Mouse (Mus musculus) E14TG2a.4 (cell line): ENCODE results near the gene Slc25a19.

Experiments
- H3K27me3 ChIP-seq: 2 replicates; pipeline ENCODE4 v1.6.1; 2014; ENCODE audit warnings: low read length, control low read depth; ENCODE audit not compliant: insufficient read depth
- H3K36me3 ChIP-seq: 2 replicates; pipeline ENCODE4 v1.6.1; 2014; ENCODE audit warnings: low read length, control low read depth; ENCODE audit not compliant: insufficient read depth
- H3K4me1 ChIP-seq: replicated peaks from 2 replicates; pipeline ENCODE4 v1.6.1; 2014; ENCODE audit warnings: low read depth, low read length, control low read depth
- H3K4me3 ChIP-seq: replicated peaks from 2 replicates; pipeline ENCODE4 v1.5.1; 2014; ENCODE audit warnings: mild to moderate bottlenecking, low read length
- H3K9me3 ChIP-seq: 2 replicates; pipeline ENCODE4 v1.6.1; 2014; ENCODE audit warnings: low read length, control low read depth
- CTCF ChIP-seq: conservative IDR thresholded peaks from 2 replicates; pipeline ENCODE4 v1.5.1; 2014; ENCODE audit warnings: low read length
- NANOG ChIP-seq: IDR thresholded peaks from 2 replicates; pipeline ENCODE4 v1.6.1; 2014; ENCODE audit warnings: borderline replicate concordance, low read length, mixed read lengths
- POU5F1 ChIP-seq: IDR thresholded peaks from 2 replicates; pipeline ENCODE4 v1.6.1; 2014; ENCODE audit warnings: low read length, borderline replicate concordance

The Slc25a19 gene

GRCm38 (mm10) chr11:115627705-115628464 lies at the start of gene Slc25a19:
Gene Slc25a19 (minus strand): TSS chr11:115628295.
- H3K27me3 ChIP-seq = no peaks in the 10 kb centered on the region
- no peaks in the 10 kb centered on the region for H3K9me3 ChIP-seq
- peaks cover 31% of the 10 kb centered on the region for H3K36me3 ChIP-seq
- TF ChIP-seq CTCF (no peak), NANOG (no peak), POU5F1 (no peak)
- H3K4me1 ChIP-seq = peaks cover 78% of the 10 kb centered on the region
- H3K4me3 ChIP-seq = peak within 1 kb of the TSS; percentile 91

GRCm38 (mm10) chr11:115677511-115677910 lies 49.4 kb upstream of the Slc25a19 start:
- H3K36me3 ChIP-seq = peaks cover 46% of the 10 kb centered on the region
- no peak overlapping the region for H3K4me3 ChIP-seq
- H3K9me3 ChIP-seq = no peaks in the 10 kb centered on the region
- peaks cover 68% of the 10 kb centered on the region for H3K4me1 ChIP-seq
- TF ChIP-seq CTCF (no peak), POU5F1 (no peak), NANOG (no peak)
- H3K27me3 ChIP-seq = no peaks in the 10 kb centered on the region

- Histone ChIP-seq H3K27me3 (no peaks in the 10 kb centered on the region), H3K9me3 (no peaks in the 10 kb centered on the region), H3K4me1 (peaks cover 72% of the 10 kb centered on the region), H3K36me3 (peaks cover 41% of the 10 kb centered on the region), H3K4me3 (no peak overlapping the region)
- no peak for TF ChIP-seq POU5F1
- TF ChIP-seq NANOG = no peak
- TF ChIP-seq CTCF = no peak
Measured at GRCm38 (mm10) chr11:115676738-115677137, 48.6 kb upstream of the Slc25a19 start.

GRCm38 (mm10) chr11:115674235-115674865 lies 46.3 kb upstream of the Slc25a19 start:
- TF ChIP-seq CTCF (no peak), POU5F1 (no peak), NANOG (no peak)
- H3K4me1 ChIP-seq = peaks cover 85% of the 10 kb centered on the region
- no peak overlapping the region; the same call in 1 of the 2 replicates for H3K4me3 ChIP-seq
- no peaks in the 10 kb centered on the region for H3K27me3 ChIP-seq
- H3K9me3 ChIP-seq = no peaks in the 10 kb centered on the region
- peaks cover 35% of the 10 kb centered on the region for H3K36me3 ChIP-seq

GRCm38 (mm10) chr11:115673471-115674234 lies 45.6 kb upstream of the Slc25a19 start:
- no peak for TF ChIP-seq POU5F1
- no peaks in the 10 kb centered on the region for H3K27me3 ChIP-seq

GRCm38 (mm10) chr11:115672226-115672987 lies 44.3 kb upstream of the Slc25a19 start:
- no peak for TF ChIP-seq NANOG
- TF ChIP-seq CTCF = no peak
- TF ChIP-seq POU5F1 = no peak
- peaks cover 82% of the 10 kb centered on the region for H3K4me1 ChIP-seq
- H3K4me3 ChIP-seq = no peak overlapping the region
- H3K27me3 ChIP-seq = no peaks in the 10 kb centered on the region
- peaks cover 29% of the 10 kb centered on the region for H3K36me3 ChIP-seq
- H3K9me3 ChIP-seq = no peaks in the 10 kb centered on the region

More at GRCm38 (mm10) chr11:115673471-115674234, 45.6 kb upstream of the Slc25a19 start:
- Histone ChIP-seq H3K4me3 (no peak overlapping the region), H3K4me1 (peaks cover 86% of the 10 kb centered on the region), H3K36me3 (peaks cover 33% of the 10 kb centered on the region), H3K9me3 (no peaks in the 10 kb centered on the region)

GRCm38 (mm10) chr11:115670451-115671050 lies 42.5 kb upstream of the Slc25a19 start:
- Histone ChIP-seq H3K9me3 (no peaks in the 10 kb centered on the region), H3K4me1 (peaks cover 79% of the 10 kb centered on the region), H3K27me3 (no peaks in the 10 kb centered on the region), H3K36me3 (peaks cover 22% of the 10 kb centered on the region), H3K4me3 (no peak overlapping the region)
- TF ChIP-seq POU5F1 (no peak), CTCF (no peak)
